Comparison of ENCODE assay signal across 7 mouse cellular contexts in genomic region chr13:43615194-43615576, GRCm38 (mm10). TPM values are rescaled to one million over a fixed set of nuclear protein-coding genes. Genes with fewer than 3 reads are reported as not detected.
DNase-seq lines count a peak whose midpoint lies in the region; ATAC-seq and TF ChIP-seq lines count a peak whose summit lies in the region.

No protein-coding gene starts in this region.

- peaks cover 23% of the 10 kb centered on the region for H3K27me3 ChIP-seq in CH12.LX (replicated peaks)
- H3K27me3 ChIP-seq in midbrain, embryonic 10.5 days (ENCODE audit: low read depth, poor library complexity, severe bottlenecking) = peaks cover 32% of the 10 kb centered on the region

- dilution Hi-C loops in CH12.LX (cut with MboI; ENCODE audit: extremely low pct_ligation_motif_present, extremely low pct_unique_long_range_greater_than_20kb, low sequenced_read_pairs) = no loop called here

- TF ChIP-seq CTCF in CH12.LX (conservative IDR thresholded peaks at IDR 0.05 in 1 of 2, IDR thresholded peaks at IDR 0.05 in 1 of 2; ENCODE audit: low read depth in 2 of 2, low read length in 2 of 2) = no peak

- H3K27ac ChIP-seq in CH12.LX (ENCODE audit: insufficient read depth, low read depth) = no peak overlapping the region
- H3K27ac ChIP-seq in midbrain, embryonic 10.5 days (replicated peaks) = peak overlapping the region; percentile 91

- 18% methylated on average over 9 of the region's 9 CpGs for WGBS in midbrain, embryonic 10.5 days

- H3K4me1 ChIP-seq in CH12.LX (ENCODE audit: control insufficient read depth in 1 of 2, insufficient read depth in 2 of 2) = peaks cover 0 to 26% of the 10 kb centered on the region in 2 experiments; a peak in 2 of 4 replicates
- H3K4me1 ChIP-seq in midbrain, embryonic 10.5 days = peaks cover 22% of the 10 kb centered on the region

- in situ Hi-C loops in CH12.LX (cut with MboI; ENCODE audit: low pct_ligation_motif_present, low pct_unique_long_range_greater_than_20kb, low sequenced_read_pairs) = no loop called here

- no peak for TF ChIP-seq POLR2A in CH12.LX (IDR thresholded peaks at IDR 0.05; ENCODE audit: low read depth, low read length)

- no peak overlapping the region for H3K9ac ChIP-seq in CH12.LX (ENCODE audit: insufficient read depth, low read depth)

- ATAC-seq in granulocyte monocyte progenitor cell, adult 5-6 weeks (replicated peaks; ENCODE audit: poor library complexity, severe bottlenecking) = 0 out of 2 replicates have a peak, but pooled peaks have one; percentile 5

- H3K4me2 ChIP-seq in CH12.LX (ENCODE audit: insufficient read depth, low read depth, poor library complexity, severe bottlenecking) = peak overlapping the region; percentile 96

- TF ChIP-seq RAD21 in CH12.LX (IDR thresholded peaks at IDR 0.05; ENCODE audit: low read depth, low read length) = no peak

- no peak for TF ChIP-seq EP300 in CH12.LX (IDR thresholded peaks at IDR 0.05; ENCODE audit: low read length)

- intact Hi-C loops in left cerebral cortex, postnatal 36 days (cut with DNase I) = no loop called here

- H3K4me3 ChIP-seq in CH12.LX (replicated peaks in 1 of 3; ENCODE audit: low read depth in 2 of 3, low read length in 2 of 3, poor library complexity in 1 of 3) = peak overlapping the region in 2 of 3 experiments; percentile 49 to 53
- peak overlapping the region; percentile 72 for H3K4me3 ChIP-seq in midbrain, embryonic 10.5 days

- no peaks in the 10 kb centered on the region for H3K9me3 ChIP-seq in CH12.LX (replicated peaks; ENCODE audit: low read length)
- H3K9me3 ChIP-seq in midbrain, embryonic 10.5 days (replicated peaks) = no peaks in the 10 kb centered on the region

- H3K79me2 ChIP-seq in CH12.LX (replicated peaks; ENCODE audit: control insufficient read depth, extremely low read depth, insufficient read depth, poor library complexity, severe bottlenecking) = no peaks in the 10 kb centered on the region

- no peaks in the 10 kb centered on the region for H3K36me3 ChIP-seq in CH12.LX (replicated peaks in 1 of 2; ENCODE audit: control insufficient read depth in 1 of 2, insufficient read depth in 1 of 2, low read length in 1 of 2)
- no peaks in the 10 kb centered on the region for H3K36me3 ChIP-seq in midbrain, embryonic 10.5 days

- DNase-seq in CD4-positive helper T cell, adult 2 months (ENCODE audit: low read depth, low spot score) = peak; percentile 42
- peak; percentile 7 for DNase-seq in CH12.LX (ENCODE audit: extremely low read depth)
- DNase-seq in midbrain, embryonic 10.5 days (ENCODE audit: low spot score) = no peak
- DNase-seq in left cerebral cortex, adult 9 months (ENCODE audit: low spot score in 2 of 2) = no peak
- no peak for DNase-seq in left cerebral cortex, postnatal 36 days (ENCODE audit: low spot score in 2 of 2)
- DNase-seq in adrenal gland, postnatal 14 days = no peak

TF ChIP-seq in CH12.LX, 34 proteins besides CTCF, POLR2A, EP300 and RAD21:
- TF ChIP-seq MYC (IDR thresholded peaks at IDR 0.05; ENCODE audit: low read depth, low read length) = no peak
- no peak for TF ChIP-seq HCFC1 (IDR thresholded peaks at IDR 0.05; ENCODE audit: low read depth, low read length)
- TF ChIP-seq ZKSCAN1 (IDR thresholded peaks at IDR 0.05; ENCODE audit: borderline replicate concordance, low read depth, low read length) = no peak
- no peak for TF ChIP-seq UBTF (IDR thresholded peaks at IDR 0.05; ENCODE audit: low read depth, low read length)
- TF ChIP-seq SMC3 (IDR thresholded peaks at IDR 0.05; ENCODE audit: low read depth, low read length) = no peak

RNA-seq across cellular contexts. Expression of gene Rnf182, which starts 0.3 kb away (rescaled TPM):
- total RNA-seq in CH12.LX (2012; rRNA removed) = not detected in 2 replicates
- not detected in 2 replicates for total RNA-seq in CH12.LX (2014; rRNA removed)
- polyA plus RNA-seq in CH12.LX (2012; ENCODE audit: insufficient read length, low read depth) = not detected in 2 replicates
- not detected in 2 replicates for total RNA-seq in granulocyte monocyte progenitor cell, adult 5-6 weeks (2014; fragmentation: Nextera tagmentation)
- not detected in 2 replicates for total RNA-seq in granulocyte monocyte progenitor cell, adult 5-6 weeks (2017)
- polyA plus RNA-seq in midbrain, embryonic 10.5 days (2016; fragmentation: Nextera tagmentation; extraction: Ambion mirVana) = 6.9 and 7.7 TPM in 2 replicates
- total RNA-seq in left cerebral cortex, postnatal 36 days (2021) = 1 to 10 TPM; 7.1 to 8.4 TPM
- total RNA-seq in adrenal gland, postnatal 14 days (2021) = 1.2 and 1.3 TPM in 2 replicates

RNA-seq across cellular contexts. Expression of gene Mcur1, which starts 55.2 kb away (rescaled TPM):
- 4.7 and 5.7 TPM in 2 replicates for total RNA-seq in CH12.LX (2012; rRNA removed)
- total RNA-seq in CH12.LX (2014; rRNA removed) = 6.3 TPM in 2 replicates
- polyA plus RNA-seq in CH12.LX (2012; ENCODE audit: insufficient read length, low read depth) = 10.8 and 12.5 TPM in 2 replicates
- 17.1 and 19.3 TPM in 2 replicates for total RNA-seq in granulocyte monocyte progenitor cell, adult 5-6 weeks (2014; fragmentation: Nextera tagmentation)
- total RNA-seq in granulocyte monocyte progenitor cell, adult 5-6 weeks (2017) = 12.4 TPM in 2 replicates
- polyA plus RNA-seq in midbrain, embryonic 10.5 days (2016; fragmentation: Nextera tagmentation; extraction: Ambion mirVana) = 8.1 and 10.4 TPM in 2 replicates
- total RNA-seq in left cerebral cortex, postnatal 36 days (2021) = 10 to 100 TPM; 14.9 to 18.5 TPM
- 65.5 and 66.1 TPM in 2 replicates for total RNA-seq in adrenal gland, postnatal 14 days (2021)

Comparison
In these comparisons a context has a peak if more than half of its experiments do, and no peak if none do; other contexts are left out.
1. DNase-seq: peak in CD4-positive helper T cell, adult 2 months (single experiment) and CH12.LX (single experiment); none in midbrain, embryonic 10.5 days (single experiment), left cerebral cortex, adult 9 months (0 of 2), left cerebral cortex, postnatal 36 days (0 of 2) and adrenal gland, postnatal 14 days (single experiment).